Mouse (Mus musculus) megakaryocyte, embryonic 14.5 days (primary cell): ENCODE measurements around the gene Cyp4b1. TPM values are rescaled to one million over a fixed set of nuclear protein-coding genes. Genes with fewer than 3 reads are reported as not detected.
"Not testable (repeated sequence)": the region's sequence is repeated elsewhere in the genome, so short reads cannot be mapped to it uniquely, and the experiment has no call there.

Experiments used
- H3K27me3 ChIP-seq: replicated peaks from 2 replicates; pipeline ENCODE3; 2012; ENCODE audit warnings: inconsistent platforms
- H3K36me3 ChIP-seq: replicated peaks from 2 replicates; pipeline ENCODE3; 2012; ENCODE audit warnings: low read length, inconsistent platforms, mixed read lengths
- H3K4me1 ChIP-seq: 2 replicates; pipeline ENCODE4 v1.6.1; 2012; ENCODE audit warnings: inconsistent platforms
- H3K4me3 ChIP-seq: replicated peaks from 2 replicates; pipeline ENCODE3; 2012; ENCODE audit warnings: moderate library complexity, mild to moderate bottlenecking, inconsistent platforms
- H3K9me3 ChIP-seq: 2 replicates; pipeline ENCODE4 v1.6.1; 2012; ENCODE audit warnings: inconsistent platforms
- FLI1 ChIP-seq: IDR thresholded peaks from 2 replicates; pipeline ENCODE4 v1.6.1; 2012; ENCODE audit warnings: low read length, inconsistent platforms, mixed read lengths
- GATA1 ChIP-seq: IDR thresholded peaks from 3 replicates; pipeline ENCODE4 v1.6.1; 2012; ENCODE audit warnings: mixed read lengths, low read length, inconsistent platforms, borderline replicate concordance
- polyA plus RNA-seq: library from polyadenylated mRNA; stranded (reverse); fragments of >175 nt; gene quantifications from 2 replicates; pipeline ENCODE4 v1.2.3, GENCODE M21; 2012; ENCODE audit warnings: low replicate concordance; ENCODE audit not compliant: insufficient read depth

Cyp4b1 gene
- polyA plus RNA-seq, 1 experiment, result not detected

DNA sequence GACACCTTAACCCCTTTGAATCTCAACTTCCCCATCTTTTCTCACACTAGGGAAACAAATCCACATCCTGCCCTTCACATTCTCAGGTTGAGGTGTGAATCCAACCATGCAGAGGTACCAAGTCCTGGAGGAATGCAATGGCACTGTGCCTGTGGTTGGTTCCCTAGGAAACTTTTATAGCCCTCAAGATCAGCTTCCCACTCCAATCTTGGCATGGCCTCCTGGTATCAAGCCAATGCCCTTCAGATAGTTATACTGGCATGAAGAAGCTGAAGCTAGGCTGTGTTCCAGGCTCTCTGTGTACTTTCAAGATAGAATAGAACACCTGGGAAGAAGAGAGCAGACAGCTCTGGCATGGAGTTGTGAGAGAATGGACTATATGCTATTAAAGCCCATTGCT lies 2.2 kb downstream of the Cyp4b1 start:
- Histone ChIP-seq H3K27me3 (peaks cover 5% of the 10 kb centered on the region), H3K36me3 (no peaks in the 10 kb centered on the region), H3K4me1 (no peaks in the 10 kb centered on the region), H3K4me3 (no peak overlapping the region), H3K9me3 (no peaks in the 10 kb centered on the region)
- TF ChIP-seq FLI1 (no peak), GATA1 (no peak)

DNA sequence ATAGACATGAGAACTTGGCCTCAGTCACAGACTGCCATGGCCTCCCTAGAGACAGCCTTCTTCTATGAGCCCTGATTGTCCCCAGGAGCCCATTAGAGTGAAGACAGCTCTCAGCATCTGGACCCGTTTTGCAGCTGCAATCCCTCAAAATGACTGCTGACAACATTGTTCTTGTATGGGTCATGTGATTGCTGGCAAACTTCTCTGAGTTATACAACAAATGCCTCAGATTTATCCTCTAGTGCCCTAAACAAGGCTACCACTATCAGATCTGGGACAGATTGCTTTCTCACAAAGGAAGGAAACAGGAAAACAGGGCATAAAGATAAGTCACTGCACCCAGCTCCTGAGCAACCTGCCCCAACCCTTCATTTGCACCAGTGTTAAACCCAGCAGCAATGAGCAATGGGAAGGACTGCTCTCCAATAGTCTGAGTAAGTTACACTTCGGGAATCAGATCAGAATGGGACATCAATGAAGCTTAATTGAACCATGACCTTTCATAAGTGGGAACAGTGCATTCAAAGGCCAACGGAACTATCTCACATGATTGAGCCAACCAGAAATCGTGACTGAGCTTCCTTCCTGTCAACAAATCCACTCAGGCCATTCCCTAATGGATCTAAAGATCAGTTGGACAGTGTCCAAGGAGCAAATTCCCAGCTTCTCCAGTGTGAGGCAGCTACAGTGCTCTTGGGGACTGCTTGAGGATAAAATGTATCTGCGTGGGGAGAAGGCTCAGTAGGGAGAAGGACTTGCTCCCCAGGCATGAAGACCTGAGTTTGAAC lies 4.4 kb downstream of the Cyp4b1 start:
- TF ChIP-seq FLI1 (no peak), GATA1 (no peak)
- H3K36me3 ChIP-seq, result no peaks in the 10 kb centered on the region
- H3K27me3 ChIP-seq, result peaks cover 5% of the 10 kb centered on the region

DNA sequence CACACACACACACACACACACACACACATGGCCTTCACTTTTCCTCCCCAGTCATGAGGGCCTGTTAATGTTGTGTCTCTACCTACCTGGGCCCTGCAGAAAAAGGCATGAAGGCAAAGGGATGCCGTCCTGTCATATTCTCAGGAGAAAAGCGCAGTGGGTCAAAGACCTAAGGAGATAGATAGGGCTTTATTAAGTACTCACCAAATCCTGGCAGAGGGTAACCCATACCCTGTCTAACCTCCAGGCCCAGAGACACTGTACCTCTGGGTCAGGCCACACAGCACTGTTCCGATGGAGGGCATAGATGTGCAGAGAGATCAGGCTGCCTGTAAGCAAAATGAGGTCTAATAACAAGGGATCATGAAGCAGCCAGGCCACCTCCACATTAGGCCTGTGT lies 22.0 kb downstream of the Cyp4b1 start:
- H3K4me3 ChIP-seq, H3K9me3 ChIP-seq, H3K36me3 ChIP-seq, H3K27me3 ChIP-seq, H3K4me1 ChIP-seq: not testable (repeated sequence)

More for the DNA sequence above, 4.4 kb downstream of the Cyp4b1 start:
- Histone ChIP-seq H3K9me3 (no peaks in the 10 kb centered on the region), H3K4me3 (no peak overlapping the region), H3K4me1 (no peaks in the 10 kb centered on the region)

DNA sequence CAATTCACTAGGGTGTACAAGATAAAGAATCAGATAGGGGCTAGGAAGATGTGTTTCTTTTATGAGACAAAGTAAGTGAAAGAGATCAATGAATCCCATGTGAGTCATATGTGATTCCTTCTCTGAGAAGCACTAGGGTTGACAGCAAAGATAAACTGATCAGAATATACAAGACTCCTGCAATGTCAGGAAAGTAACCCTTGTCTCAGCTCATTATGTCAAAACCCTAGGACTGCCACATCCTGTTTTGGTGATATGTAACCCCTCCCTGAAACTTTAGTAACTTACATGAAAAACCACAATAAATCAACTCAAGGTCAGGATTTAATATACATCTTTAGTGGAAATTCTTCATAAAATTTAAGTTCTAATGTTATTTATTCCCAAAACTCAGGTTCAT lies 33.5 kb downstream of the Cyp4b1 start:
- H3K9me3 ChIP-seq, result no peaks in the 10 kb centered on the region
- H3K4me1 ChIP-seq, result no peaks in the 10 kb centered on the region
- no peak overlapping the region for H3K4me3 ChIP-seq
- H3K27me3 ChIP-seq, result no peaks in the 10 kb centered on the region
- H3K36me3 ChIP-seq, result no peaks in the 10 kb centered on the region
- TF ChIP-seq GATA1 (no peak), FLI1 (no peak)

DNA sequence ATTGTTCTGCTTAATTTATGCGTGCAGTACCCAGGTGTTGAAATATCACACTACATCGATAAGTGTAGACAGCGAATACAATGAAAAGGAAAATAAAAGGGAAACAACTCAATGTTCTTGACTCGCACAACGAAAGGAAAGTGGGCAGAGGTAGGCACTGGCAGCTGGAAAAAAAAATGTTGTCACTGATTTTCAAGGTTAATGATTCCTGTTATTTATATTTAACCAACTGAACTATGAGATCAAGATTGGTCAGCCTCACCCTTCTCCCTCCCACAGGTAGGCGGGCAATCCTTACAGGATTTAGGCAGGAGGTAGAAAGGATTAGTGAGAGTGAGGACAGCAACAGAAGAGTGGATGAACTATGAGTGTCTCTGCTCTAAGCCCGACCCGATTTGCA lies 46.9 kb downstream of the Cyp4b1 start, which contains the start of gene Cyp4a32:
Cyp4a32 (plus strand) TSS at position 359 of the 400 bp plus-strand sequence.
- not testable (repeated sequence) for H3K36me3 ChIP-seq, H3K27me3 ChIP-seq, H3K4me3 ChIP-seq, H3K4me1 ChIP-seq, H3K9me3 ChIP-seq

DNA sequence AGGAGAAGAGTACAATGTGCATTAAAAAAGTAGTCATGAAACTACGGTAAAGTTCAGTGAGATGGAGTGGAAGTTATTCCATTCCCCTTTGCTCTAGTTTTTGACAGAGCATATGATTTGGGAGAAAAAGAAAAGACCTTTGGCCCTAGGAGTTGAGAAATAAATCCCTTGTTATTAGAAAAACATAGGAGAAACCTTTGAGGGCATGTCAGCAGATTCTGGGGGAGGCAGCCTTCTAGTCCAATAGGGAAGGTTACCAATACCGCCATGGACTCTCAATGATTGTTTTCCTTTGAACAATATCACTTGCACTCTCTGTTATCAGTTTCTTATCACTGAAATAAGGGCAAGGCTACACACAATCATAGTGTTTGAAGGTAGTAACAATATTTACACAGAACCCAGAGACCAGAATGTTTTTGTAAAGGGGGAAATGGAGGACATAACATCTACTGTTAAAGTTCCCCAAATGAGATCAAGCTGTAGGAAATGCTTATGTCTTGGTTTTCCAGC lies 50.6 kb downstream of the Cyp4b1 start:
- Histone ChIP-seq H3K27me3 (no peaks in the 10 kb centered on the region), H3K4me1 (peaks cover 3% of the 10 kb centered on the region; the same call in 1 of the 2 replicates), H3K4me3 (no peak overlapping the region), H3K9me3 (no peaks in the 10 kb centered on the region), H3K36me3 (no peaks in the 10 kb centered on the region)
- TF ChIP-seq FLI1, result no peak
- no peak for TF ChIP-seq GATA1

DNA sequence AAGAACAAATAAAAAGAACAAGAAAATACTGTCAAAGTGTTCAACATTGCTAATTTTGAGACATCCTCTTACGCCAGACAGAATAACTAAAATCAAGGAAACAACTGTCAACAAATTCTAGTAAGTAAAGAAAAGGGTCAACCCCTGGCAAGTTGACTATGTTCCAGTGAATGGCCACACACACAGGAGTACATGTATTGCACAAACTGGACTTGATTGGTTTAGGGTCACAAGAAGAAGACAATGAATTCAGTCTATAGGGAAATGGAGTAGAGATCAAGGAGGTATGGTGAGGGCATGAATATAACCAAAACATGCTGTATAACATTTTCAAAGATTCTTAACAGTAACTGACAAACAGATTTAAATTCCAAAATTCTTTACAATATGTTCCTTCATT lies 51.2 kb downstream of the Cyp4b1 start:
- H3K4me3 ChIP-seq, result no peak overlapping the region
- peaks cover 3% of the 10 kb centered on the region; the same call in 1 of the 2 replicates for H3K4me1 ChIP-seq
- no peak for TF ChIP-seq FLI1
- no peak for TF ChIP-seq GATA1
- no peaks in the 10 kb centered on the region for H3K9me3 ChIP-seq
- no peaks in the 10 kb centered on the region for H3K36me3 ChIP-seq
- H3K27me3 ChIP-seq, result no peaks in the 10 kb centered on the region

DNA sequence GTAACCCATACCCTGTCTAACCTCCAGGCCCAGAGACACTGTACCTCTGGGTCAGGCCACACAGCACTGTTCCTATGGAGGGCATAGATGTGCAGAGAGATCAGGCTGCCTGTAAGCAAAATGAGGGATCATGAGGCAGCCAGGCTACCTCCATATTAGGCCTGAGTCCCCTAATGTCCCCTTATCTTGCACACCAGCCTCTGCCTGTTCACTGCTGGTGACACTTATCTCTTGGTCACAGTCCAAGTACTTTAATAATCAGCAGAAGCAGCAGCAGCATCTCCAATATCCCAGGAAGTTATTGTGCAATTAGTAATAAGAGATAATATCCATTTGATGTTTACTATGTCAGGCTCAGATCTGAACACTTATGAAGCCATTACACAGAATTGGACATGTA lies 64.5 kb downstream of the Cyp4b1 start:
- peak overlapping the region; percentile 57 for H3K4me3 ChIP-seq

DNA sequence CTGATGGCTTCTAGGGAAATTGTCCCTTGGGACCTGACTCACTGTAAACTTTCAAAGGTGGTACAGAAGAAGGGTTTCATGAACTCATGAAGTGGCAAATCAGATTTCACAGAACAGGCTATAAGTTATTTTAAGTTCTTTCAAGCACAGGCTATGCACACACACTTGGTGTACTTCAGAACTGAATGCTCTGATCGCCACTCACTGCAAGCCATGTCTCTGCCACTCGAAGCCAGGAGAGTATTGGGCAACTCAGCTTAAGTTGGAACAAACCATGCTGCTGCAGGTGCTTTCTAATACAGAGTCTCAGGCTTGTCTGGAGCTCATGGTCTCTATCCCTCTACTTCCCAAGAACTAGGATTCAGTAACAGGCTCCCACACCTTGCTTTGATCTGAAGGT lies 71.7 kb downstream of the Cyp4b1 start:
- TF ChIP-seq GATA1 (no peak), FLI1 (no peak)
- Histone ChIP-seq H3K4me1 (peaks cover 2% of the 10 kb centered on the region; the same call in 1 of the 2 replicates), H3K9me3 (no peaks in the 10 kb centered on the region), H3K27me3 (no peaks in the 10 kb centered on the region), H3K36me3 (no peaks in the 10 kb centered on the region), H3K4me3 (no peak overlapping the region)

More for the DNA sequence above, 64.5 kb downstream of the Cyp4b1 start:
- no peaks in the 10 kb centered on the region for H3K9me3 ChIP-seq
- TF ChIP-seq FLI1 (no peak), GATA1 (no peak)
- no peaks in the 10 kb centered on the region for H3K36me3 ChIP-seq
- no peaks in the 10 kb centered on the region for H3K27me3 ChIP-seq
- H3K4me1 ChIP-seq, result peaks cover 11% of the 10 kb centered on the region

DNA sequence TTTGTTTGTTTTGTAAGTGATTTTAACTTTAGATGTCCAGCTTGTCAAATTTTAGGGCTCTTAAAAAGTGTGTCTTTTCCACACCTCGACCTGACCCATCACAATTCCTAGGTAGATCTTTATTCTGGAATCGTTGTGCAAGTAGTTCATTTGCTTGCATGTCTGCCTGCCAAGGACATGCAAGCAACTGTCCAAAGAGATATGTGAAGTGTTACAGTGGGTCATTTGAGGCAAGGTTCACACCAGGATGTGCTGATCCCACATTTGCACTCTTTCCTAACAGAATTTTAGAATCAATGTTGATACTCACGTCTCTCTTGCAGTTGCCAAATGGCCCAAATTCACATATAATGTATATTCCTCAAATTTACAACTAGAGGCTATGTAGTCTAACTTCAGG lies 72.3 kb downstream of the Cyp4b1 start:
- no peak overlapping the region for H3K4me3 ChIP-seq
- TF ChIP-seq GATA1 (no peak), FLI1 (no peak)
- H3K9me3 ChIP-seq, result no peaks in the 10 kb centered on the region

More for the DNA sequence above, 72.3 kb downstream of the Cyp4b1 start:
- no peaks in the 10 kb centered on the region for H3K27me3 ChIP-seq
- H3K36me3 ChIP-seq, result no peaks in the 10 kb centered on the region
- no peaks in the 10 kb centered on the region for H3K4me1 ChIP-seq

Other genes starting within 250 kb of the Cyp4b1 start
- not detected in 2 replicates for gene Cyp4a12b, start 236.1 kb downstream of the Cyp4b1 start, polyA plus RNA-seq
- gene Cyp4a30b, start 195.1 kb downstream of the Cyp4b1 start, polyA plus RNA-seq, result not detected in 2 replicates
- gene Cyp4a14, start 151.6 kb downstream of the Cyp4b1 start, polyA plus RNA-seq, result not detected in 2 replicates
- not detected in 2 replicates for gene Cyp4a10, start 129.5 kb downstream of the Cyp4b1 start, polyA plus RNA-seq
- not detected in 2 replicates for gene Cyp4a31, start 84.1 kb downstream of the Cyp4b1 start, polyA plus RNA-seq
- not detected in 2 replicates for gene Cyp4a32, start 46.8 kb downstream of the Cyp4b1 start, polyA plus RNA-seq
- 4.7 and 7.3 TPM in 2 replicates for gene Efcab14, start 90.0 kb upstream of the Cyp4b1 start, polyA plus RNA-seq
- gene Tex38, start 133.3 kb upstream of the Cyp4b1 start, polyA plus RNA-seq, result 0.44 TPM in 1 of 2 replicates, not detected in the other
- gene Atpaf1, start 137.1 kb upstream of the Cyp4b1 start, polyA plus RNA-seq, result 16.7 TPM in 1 of 2 replicates, not detected in the other
- 19.3 and 30.2 TPM in 2 replicates for gene Mob3c, start 180.4 kb upstream of the Cyp4b1 start, polyA plus RNA-seq
- gene Mknk1, start 191.5 kb upstream of the Cyp4b1 start, polyA plus RNA-seq, result 293 and 361 TPM in 2 replicates
- 0.29 TPM in 1 of 2 replicates, not detected in the other for gene Kncn, start 236.7 kb upstream of the Cyp4b1 start, polyA plus RNA-seq
- gene 6430628N08Rik, start 242.9 kb upstream of the Cyp4b1 start, polyA plus RNA-seq, result 0.16 TPM in 1 of 2 replicates, not detected in the other